In the genomic region with DNA sequence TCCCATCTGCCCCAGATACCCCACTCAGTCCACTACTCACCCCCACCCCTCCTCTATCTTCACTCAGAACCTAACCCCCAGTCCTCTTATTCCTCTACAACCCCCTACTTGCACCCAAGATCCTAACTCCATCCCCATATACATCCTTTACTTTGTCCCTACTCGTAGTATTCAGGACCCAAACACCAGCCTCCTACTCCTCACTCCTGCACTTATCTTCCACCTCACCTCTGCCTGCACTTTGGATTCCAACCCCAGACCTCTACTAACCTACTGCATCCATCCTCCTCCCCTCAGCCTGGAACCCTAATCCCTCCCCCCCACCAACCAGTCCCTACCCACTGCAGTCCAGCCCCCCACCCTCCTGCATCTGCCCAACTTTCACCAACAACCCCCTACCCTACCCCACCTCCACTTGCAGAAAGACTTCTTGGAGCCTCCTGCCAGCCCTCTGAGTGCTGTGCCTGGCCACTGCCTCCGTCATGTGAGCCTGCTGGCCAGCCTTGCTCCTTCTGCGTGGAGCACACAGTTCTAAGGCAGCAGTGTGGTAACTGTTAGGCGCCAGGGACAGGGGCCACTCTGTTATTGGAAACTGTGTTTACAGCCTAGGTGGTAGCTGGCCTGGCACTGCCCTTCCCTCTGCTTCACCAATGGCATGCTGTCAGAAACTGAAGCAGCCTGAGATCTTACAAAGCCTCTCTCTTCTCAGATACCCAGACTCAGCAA, we compare ENCODE assay signal across 8 mouse cellular contexts. TPM values are rescaled to one million over a fixed set of nuclear protein-coding genes. Genes with fewer than 3 reads are reported as not detected.
A peak's percentile ranks its signal among the peaks of the same experiment; 100 is the strongest.
DNase-seq lines count a peak whose midpoint lies in the region; ATAC-seq and TF ChIP-seq lines count a peak whose summit lies in the region.

No protein-coding gene starts in this region.

- H3K9me3 ChIP-seq in liver, embryonic 12.5 days (replicated peaks), result no peaks in the 10 kb centered on the region

- H3K4me1 ChIP-seq in kidney, adult 2 months (ENCODE audit: control insufficient read depth, insufficient read depth, low read length), result peaks cover 78% of the 10 kb centered on the region
- peaks cover 69% of the 10 kb centered on the region for H3K4me1 ChIP-seq in liver, embryonic 12.5 days

- ATAC-seq in liver, embryonic 12.5 days, result no peak

- no peak overlapping the region for H3K4me3 ChIP-seq in kidney, adult 2 months (ENCODE audit: insufficient read depth, low read depth, low read length)
- H3K4me3 ChIP-seq in liver, embryonic 12.5 days, result no peak overlapping the region

- H3K27me3 ChIP-seq in kidney, adult 2 months (replicated peaks; ENCODE audit: control insufficient read depth, insufficient read depth, low read length), result no peaks in the 10 kb centered on the region
- H3K27me3 ChIP-seq in liver, embryonic 12.5 days (replicated peaks), result no peaks in the 10 kb centered on the region

- no peak for TF ChIP-seq POLR2A in kidney, adult 2 months (IDR thresholded peaks at IDR 0.05; ENCODE audit: low read depth, low read length)

- H3K27ac ChIP-seq in kidney, adult 2 months (ENCODE audit: insufficient read depth, low read depth, low read length), result peak overlapping the region; percentile 70
- H3K27ac ChIP-seq in liver, embryonic 12.5 days, result no peak overlapping the region

- H3K4me2 ChIP-seq in liver, embryonic 12.5 days, result no peak overlapping the region

- WGBS in kidney, adult 2 months, result 24% methylated on average over 4 of the region's 4 CpGs
- 34% methylated on average over 4 of the region's 4 CpGs for WGBS in liver, embryonic 12.5 days (ENCODE audit: insufficient replicate concordance)

- no peak for TF ChIP-seq CTCF in kidney, adult 2 months (conservative IDR thresholded peaks at IDR 0.05; ENCODE audit: insufficient read depth, insufficient read length, low read depth, low read length)

- H3K36me3 ChIP-seq in kidney, adult 2 months (ENCODE audit: control insufficient read depth, insufficient read depth, low read length), result no peaks in the 10 kb centered on the region
- H3K36me3 ChIP-seq in liver, embryonic 12.5 days, result no peaks in the 10 kb centered on the region

- 0 out of 2 replicates have a peak overlapping the region, but pooled peaks have one; percentile 4 for H3K9ac ChIP-seq in liver, embryonic 12.5 days

- DNase-seq in adrenal gland, postnatal 14 days, result peak; percentile 56
- DNase-seq in adrenal gland, adult 18-20 months (ENCODE audit: low spot score in 2 of 2), result no peak
- DNase-seq in kidney, adult 2 months, result no peak
- no peak for DNase-seq in kidney, postnatal 14 days
- DNase-seq in adrenal gland, postnatal 36 days, result peak; percentile 28 to 40
- DNase-seq in adipocyte (ENCODE audit: low spot score), result no peak
- DNase-seq in layer of hippocampus, adult 18-20 months (ENCODE audit: low spot score in 2 of 2), result no peak

RNA-seq across cellular contexts. Expression of gene Dhrs3, which starts 14.5 kb away (rescaled TPM):
- total RNA-seq in adrenal gland, postnatal 14 days (2021), result 78.1 and 95.5 TPM in 2 replicates
- total RNA-seq in adrenal gland, adult 18-20 months (2021), result 100 to 1,000 TPM; 101 to 111 TPM
- 322 and 340 TPM in 2 replicates for polyA plus RNA-seq in kidney, adult 2 months (2012; rRNA removed)
- 100 to 1,000 TPM in 1 of 2 experiments, 10 to 100 TPM in 1; 72.9 to 126 TPM for total RNA-seq in adrenal gland, postnatal 36 days (2021)
- polyA plus RNA-seq in liver, embryonic 12.5 days (2016; fragmentation: Nextera tagmentation; extraction: Ambion mirVana), result 33.9 and 34.9 TPM in 2 replicates
- 10 to 100 TPM; 33.7 to 35.6 TPM for total RNA-seq in layer of hippocampus, adult 18-20 months (2021)

Comparison
In these comparisons a context has a peak if more than half of its experiments do, and no peak if none do; other contexts are left out.
1. DNase-seq: peak in adrenal gland, postnatal 14 days (single experiment) and adrenal gland, postnatal 36 days (2 of 2); none in adrenal gland, adult 18-20 months (0 of 2), kidney, adult 2 months (single experiment), kidney, postnatal 14 days (single experiment), adipocyte (single experiment) and layer of hippocampus, adult 18-20 months (0 of 2).